Mouse (Mus musculus) regulatory T cell (primary cell): ENCODE measurements around the gene Fam114a1.

Experiments used
- in situ Hi-C: fragments of 300-600 bp; cut with MboI, MseI; formaldehyde crosslinking; loops from one replicate; pipeline ENCODE4 v1.15.1; 2025; ENCODE audit warnings: high pct_unique_total_duplicates

Fam114a1 gene

GRCm38 (mm10) chr5:65049880-65050279 is 80.0 kb downstream of the Fam114a1 start:
- in situ Hi-C loops: no loop called here

- in situ Hi-C loops: no loop called here
Observed at GRCm38 (mm10) chr5:65051513-65051912, 81.6 kb downstream of the Fam114a1 start.

- in situ Hi-C loops: no loop called here
Observed at GRCm38 (mm10) chr5:65057596-65057995, 87.7 kb downstream of the Fam114a1 start.

- in situ Hi-C loops: no loop called here
Observed at GRCm38 (mm10) chr5:65059806-65060205, 89.9 kb downstream of the Fam114a1 start.

- in situ Hi-C loops: no loop called here
Observed at GRCm38 (mm10) chr5:65062236-65062635, 92.4 kb downstream of the Fam114a1 start.

GRCm38 (mm10) chr5:65063266-65063665 is 93.4 kb downstream of the Fam114a1 start:
- in situ Hi-C loops: no loop called here

GRCm38 (mm10) chr5:65068166-65068565 is 98.3 kb downstream of the Fam114a1 start:
- in situ Hi-C loops: no loop called here

- in situ Hi-C loops: no loop called here
Observed at GRCm38 (mm10) chr5:65069872-65070271, 100.0 kb downstream of the Fam114a1 start.

GRCm38 (mm10) chr5:65071689-65072118 is 101.8 kb downstream of the Fam114a1 start:
- in situ Hi-C loops: no loop called here

- in situ Hi-C loops: no loop called here
Observed at GRCm38 (mm10) chr5:65073247-65073646, 103.4 kb downstream of the Fam114a1 start.

GRCm38 (mm10) chr5:65074693-65075092 is 104.8 kb downstream of the Fam114a1 start:
- in situ Hi-C loops: no loop called here

GRCm38 (mm10) chr5:65076087-65076486 is 106.2 kb downstream of the Fam114a1 start:
- in situ Hi-C loops: no loop called here

GRCm38 (mm10) chr5:65076748-65077147 is 106.9 kb downstream of the Fam114a1 start:
- in situ Hi-C loops: no loop called here

- in situ Hi-C loops: no loop called here
Observed at GRCm38 (mm10) chr5:65078081-65078480, 108.2 kb downstream of the Fam114a1 start.

- in situ Hi-C loops: no loop called here
Observed at GRCm38 (mm10) chr5:65079881-65080280, 110.0 kb downstream of the Fam114a1 start.

GRCm38 (mm10) chr5:65081836-65082235 is 112.0 kb downstream of the Fam114a1 start:
- in situ Hi-C loops: no loop called here

- in situ Hi-C loops: no loop called here
Observed at GRCm38 (mm10) chr5:65086522-65086921, 116.7 kb downstream of the Fam114a1 start.

- in situ Hi-C loops: no loop called here
Observed at GRCm38 (mm10) chr5:65089707-65090106, 119.8 kb downstream of the Fam114a1 start.

GRCm38 (mm10) chr5:65091184-65091858 is 121.5 kb downstream of the Fam114a1 start:
- in situ Hi-C loops: no loop called here
